Mouse (Mus musculus) stomach, embryonic 14.5 days (tissue): ENCODE measurements around the gene Lrrc8d. TPM values are rescaled to one million over a fixed set of nuclear protein-coding genes. Genes with fewer than 3 reads are reported as not detected.

Experiments used
- ATAC-seq: fragments of 200-750 bp; cut with Nextera tagmentation; 2 replicates; pipeline ENCODE4 v1.8.0; 2017; ENCODE audit warnings: low read depth, moderate TSS enrichment; ENCODE audit not compliant: insufficient number of reproducible peaks, insufficient read depth, low FRiP score
- H3K27ac ChIP-seq: fragments of 300-500 bp; sonication (generic); 2 replicates; pipeline ENCODE4 v1.5.1; 2014; ENCODE audit warnings: mild to moderate bottlenecking, low read length, moderate library complexity, mixed read lengths
- H3K27me3 ChIP-seq: fragments of 300-500 bp; sonication (generic); 2 replicates; pipeline ENCODE4 v1.6.1; 2014; ENCODE audit warnings: low read length, control low read depth, mixed read lengths; ENCODE audit not compliant: control insufficient read depth, insufficient read depth
- H3K36me3 ChIP-seq: fragments of 300-500 bp; sonication (generic); 2 replicates; pipeline ENCODE4 v1.6.1; 2014; ENCODE audit warnings: mild to moderate bottlenecking, control low read depth, low read length, moderate library complexity, mixed read lengths; ENCODE audit not compliant: control insufficient read depth, insufficient read depth
- H3K4me1 ChIP-seq: fragments of 300-500 bp; sonication (generic); 2 replicates; pipeline ENCODE4 v1.6.1; 2014; ENCODE audit warnings: low read length, control low read depth, mixed read lengths; ENCODE audit not compliant: control insufficient read depth, insufficient read depth
- H3K4me2 ChIP-seq: fragments of 300-500 bp; sonication (generic); replicated peaks from 2 replicates; pipeline ENCODE4 v1.6.1; 2014; ENCODE audit warnings: low read depth, low read length, control low read depth
- H3K4me3 ChIP-seq: fragments of 300-500 bp; sonication (generic); 2 replicates; pipeline ENCODE4 v1.5.1; 2014; ENCODE audit warnings: low read depth, low read length, control low read depth
- H3K9ac ChIP-seq: fragments of 300-500 bp; sonication (generic); replicated peaks from 2 replicates; pipeline ENCODE4 v1.6.1; 2014; ENCODE audit warnings: low read depth, mild to moderate bottlenecking, control low read depth, low read length, moderate library complexity, mixed read lengths
- H3K9me3 ChIP-seq: fragments of 300-500 bp; sonication (generic); 2 replicates; pipeline ENCODE4 v1.6.1; 2016; ENCODE audit warnings: low read depth, low read length, control low read depth; ENCODE audit not compliant: control insufficient read depth
- WGBS: fragments of 180-500 bp; shearing (Covaris S2); extraction: QIAGEN DNeasy Blood & Tissue Kit; methylation state at CpG from one replicate; pipeline ENCODE4 v1.1.7; 2014; 5-methylcytosine and 5-hydroxymethylcytosine counted together
- polyA plus RNA-seq: library from polyadenylated mRNA; unstranded; fragments of >200 nt; fragmentation: Nextera tagmentation; extraction: Ambion mirVana; gene quantifications from 2 replicates; pipeline ENCODE4 v1.2.1, GENCODE M21; 2014

Lrrc8d gene
- polyA plus RNA-seq, 1 experiment from 2014 or later = 17.6 TPM

- 59% methylated on average over 6 of the region's 6 CpGs for WGBS
- peaks cover 10% of the 10 kb centered on the region; the same call in 1 of the 2 replicates for H3K4me1 ChIP-seq
- no peaks in the 10 kb centered on the region for H3K27me3 ChIP-seq
- no peak for ATAC-seq
- H3K4me3 ChIP-seq = no peak overlapping the region
- H3K9ac ChIP-seq = no peak overlapping the region
- no peaks in the 10 kb centered on the region for H3K36me3 ChIP-seq
- no peaks in the 10 kb centered on the region for H3K9me3 ChIP-seq
- H3K27ac ChIP-seq = no peak overlapping the region
- H3K4me2 ChIP-seq = no peak overlapping the region
Observed at GRCm38 (mm10) chr5:105755491-105755890, 55.7 kb downstream of the Lrrc8d start.

GRCm38 (mm10) chr5:105757978-105758377 lies 58.2 kb downstream of the Lrrc8d start:
- Histone ChIP-seq H3K27me3 (no peaks in the 10 kb centered on the region), H3K27ac (no peak overlapping the region), H3K9me3 (no peaks in the 10 kb centered on the region), H3K4me2 (no peak overlapping the region), H3K4me1 (peaks cover 21% of the 10 kb centered on the region), H3K36me3 (no peaks in the 10 kb centered on the region), H3K9ac (no peak overlapping the region), H3K4me3 (no peak overlapping the region)
- WGBS = 35% methylated on average over 17 of the region's 17 CpGs
- no peak for ATAC-seq

- Histone ChIP-seq H3K27ac (no peak overlapping the region), H3K9ac (no peak overlapping the region), H3K9me3 (no peaks in the 10 kb centered on the region), H3K27me3 (no peaks in the 10 kb centered on the region), H3K36me3 (no peaks in the 10 kb centered on the region), H3K4me1 (peaks cover 21% of the 10 kb centered on the region), H3K4me2 (no peak overlapping the region), H3K4me3 (no peak overlapping the region)
- no peak for ATAC-seq
- WGBS = 69% methylated on average over 9 of the region's 9 CpGs
Observed at GRCm38 (mm10) chr5:105758866-105759265, 59.1 kb downstream of the Lrrc8d start.

- Histone ChIP-seq H3K9me3 (no peaks in the 10 kb centered on the region), H3K4me1 (peaks cover 11% of the 10 kb centered on the region), H3K27ac (peak overlapping the region; percentile 35; the same call in 1 of the 2 replicates), H3K36me3 (no peaks in the 10 kb centered on the region), H3K27me3 (no peaks in the 10 kb centered on the region), H3K4me3 (no peak overlapping the region), H3K9ac (no peak overlapping the region), H3K4me2 (no peak overlapping the region)
- 23% methylated on average over 11 of the region's 11 CpGs for WGBS
- ATAC-seq = no peak; the same call in 1 of the 2 replicates
Observed at GRCm38 (mm10) chr5:105761848-105762482, 62.2 kb downstream of the Lrrc8d start.

GRCm38 (mm10) chr5:105764369-105764768 lies 64.6 kb downstream of the Lrrc8d start:
- no peak for ATAC-seq
- H3K27ac ChIP-seq = no peak overlapping the region
- 89% methylated on average over 10 of the region's 10 CpGs for WGBS

GRCm38 (mm10) chr5:105765386-105765785 lies 65.6 kb downstream of the Lrrc8d start:
- no peak overlapping the region for H3K9ac ChIP-seq
- no peak overlapping the region for H3K4me3 ChIP-seq
- no peaks in the 10 kb centered on the region for H3K27me3 ChIP-seq
- H3K27ac ChIP-seq = no peak overlapping the region
- peaks cover 11% of the 10 kb centered on the region for H3K4me1 ChIP-seq
- ATAC-seq = no peak
- no peak overlapping the region for H3K4me2 ChIP-seq
- 86% methylated on average over 5 of the region's 5 CpGs for WGBS
- H3K36me3 ChIP-seq = no peaks in the 10 kb centered on the region
- no peaks in the 10 kb centered on the region for H3K9me3 ChIP-seq

More at GRCm38 (mm10) chr5:105764369-105764768, 64.6 kb downstream of the Lrrc8d start:
- Histone ChIP-seq H3K27me3 (no peaks in the 10 kb centered on the region), H3K36me3 (no peaks in the 10 kb centered on the region), H3K9ac (no peak overlapping the region), H3K9me3 (no peaks in the 10 kb centered on the region), H3K4me3 (no peak overlapping the region), H3K4me2 (no peak overlapping the region), H3K4me1 (peaks cover 11% of the 10 kb centered on the region)

- Histone ChIP-seq H3K9ac (no peak overlapping the region), H3K4me3 (no peak overlapping the region), H3K4me1 (peaks cover 17% of the 10 kb centered on the region), H3K9me3 (no peaks in the 10 kb centered on the region), H3K27ac (no peak overlapping the region), H3K27me3 (no peaks in the 10 kb centered on the region), H3K4me2 (no peak overlapping the region), H3K36me3 (no peaks in the 10 kb centered on the region)
- 60% methylated on average over 5 of the region's 5 CpGs for WGBS
- no peak for ATAC-seq
Observed at GRCm38 (mm10) chr5:105776368-105776767, 76.6 kb downstream of the Lrrc8d start.

GRCm38 (mm10) chr5:105776978-105777593 lies 77.3 kb downstream of the Lrrc8d start:
- Histone ChIP-seq H3K27me3 (no peaks in the 10 kb centered on the region), H3K9ac (no peak overlapping the region), H3K36me3 (no peaks in the 10 kb centered on the region), H3K9me3 (no peaks in the 10 kb centered on the region), H3K4me3 (no peak overlapping the region), H3K27ac (no peak overlapping the region), H3K4me1 (peaks cover 17% of the 10 kb centered on the region), H3K4me2 (no peak overlapping the region)
- 39% methylated on average over 12 of the region's 12 CpGs for WGBS
- peak; percentile 19; the same call in 1 of the 2 replicates for ATAC-seq
